Mouse (Mus musculus) cerebellum, adult 2 months (tissue): ENCODE data around the gene Zfhx3. TPM values are rescaled to one million over a fixed set of nuclear protein-coding genes. Genes with fewer than 3 reads are reported as not detected.

ENCODE experiments used
- DNase-seq, 2 experiments: peaks; one replicate each; pipeline ENCODE4 v3.0.0; 2021
- H3K27ac ChIP-seq: fragments of 200-500 bp; 2 replicates; pipeline ENCODE4 v1.5.1; 2012; ENCODE audit warnings: low read length, control low read depth, inconsistent platforms; ENCODE audit not compliant: insufficient read depth
- H3K27me3 ChIP-seq: fragments of 200-500 bp; 2 replicates; pipeline ENCODE4 v1.6.1; 2012; ENCODE audit warnings: inconsistent platforms, mild to moderate bottlenecking, low read length, moderate library complexity; ENCODE audit not compliant: control insufficient read depth, insufficient read depth
- H3K4me1 ChIP-seq: fragments of 200-500 bp; 2 replicates; pipeline ENCODE4 v1.6.1; 2011; ENCODE audit warnings: low read length; ENCODE audit not compliant: control insufficient read depth, insufficient read depth
- H3K4me3 ChIP-seq: fragments of 200-500 bp; replicated peaks from 2 replicates; pipeline ENCODE3; 2011; ENCODE audit warnings: mild to moderate bottlenecking, low read depth, low read length, control low read depth; ENCODE audit not compliant: insufficient read depth
- CTCF ChIP-seq: fragments of 200-500 bp; IDR thresholded peaks from 2 replicates; pipeline ENCODE4 v1.5.1; 2011; ENCODE audit warnings: low read depth, mild to moderate bottlenecking, control low read depth, low read length, moderate library complexity, borderline replicate concordance; ENCODE audit not compliant: insufficient read depth
- POLR2A ChIP-seq: fragments of 200-500 bp; IDR thresholded peaks from 2 replicates; pipeline ENCODE4 v1.6.1; 2011; ENCODE audit warnings: low read length, control low read depth, borderline replicate concordance; ENCODE audit not compliant: insufficient read depth
- WGBS: fragments of 180-500 bp; shearing (Covaris S2); methylation state at CpG from one replicate; pipeline ENCODE4 v1.1.7; 2018; 5-methylcytosine and 5-hydroxymethylcytosine counted together
- polyA plus RNA-seq: library from polyadenylated mRNA; depleted of rRNA; stranded (reverse); fragments of >200 nt; gene quantifications from 2 replicates; pipeline ENCODE4 v1.2.3, GENCODE M21; 2012

Gene Zfhx3
- polyA plus RNA-seq, 1 experiment: 3.3 TPM

- WGBS: 36% methylated on average over 7 of the region's 7 CpGs
- no peak overlapping the region for H3K27ac ChIP-seq
- H3K27me3 ChIP-seq: no peaks in the 10 kb centered on the region; the same call in 1 of the 2 replicates
- no peak for TF ChIP-seq POLR2A
- TF ChIP-seq CTCF: no peak
- no peaks in the 10 kb centered on the region for H3K4me1 ChIP-seq
- DNase-seq: no peak
- no peak overlapping the region for H3K4me3 ChIP-seq
These were observed 635.1 kb downstream of the Zfhx3 start for GRCm38 (mm10) chr8:108577571-108577970.

- no peak for TF ChIP-seq CTCF
- no peak for TF ChIP-seq POLR2A
- no peaks in the 10 kb centered on the region for H3K4me1 ChIP-seq
- H3K27me3 ChIP-seq: no peaks in the 10 kb centered on the region; the same call in 1 of the 2 replicates
- WGBS: 69% methylated on average over 10 of the region's 10 CpGs
- no peak for DNase-seq
- H3K4me3 ChIP-seq: no peak overlapping the region
- no peak overlapping the region for H3K27ac ChIP-seq
These were observed 635.9 kb downstream of the Zfhx3 start for GRCm38 (mm10) chr8:108578388-108578787.

GRCm38 (mm10) chr8:108579808-108580207, 637.4 kb downstream of the Zfhx3 start:
- Histone ChIP-seq H3K4me1 (no peaks in the 10 kb centered on the region), H3K27ac (no peak overlapping the region), H3K4me3 (no peak overlapping the region), H3K27me3 (no peaks in the 10 kb centered on the region; the same call in 1 of the 2 replicates)
- 77% methylated on average over 9 of the region's 9 CpGs for whole genome bisulfite sequencing
- no peak for TF ChIP-seq CTCF
- TF ChIP-seq POLR2A: no peak
- DNase-seq: no peak

- Histone ChIP-seq H3K27ac (no peak overlapping the region), H3K4me1 (no peaks in the 10 kb centered on the region), H3K4me3 (no peak overlapping the region), H3K27me3 (no peaks in the 10 kb centered on the region; the same call in 1 of the 2 replicates)
- DNase-seq: no peak
- WGBS: 92% methylated on average over 5 of the region's 5 CpGs
- no peak for TF ChIP-seq CTCF
- TF ChIP-seq POLR2A: no peak
These were observed 637.9 kb downstream of the Zfhx3 start for GRCm38 (mm10) chr8:108580364-108580763.

DNA sequence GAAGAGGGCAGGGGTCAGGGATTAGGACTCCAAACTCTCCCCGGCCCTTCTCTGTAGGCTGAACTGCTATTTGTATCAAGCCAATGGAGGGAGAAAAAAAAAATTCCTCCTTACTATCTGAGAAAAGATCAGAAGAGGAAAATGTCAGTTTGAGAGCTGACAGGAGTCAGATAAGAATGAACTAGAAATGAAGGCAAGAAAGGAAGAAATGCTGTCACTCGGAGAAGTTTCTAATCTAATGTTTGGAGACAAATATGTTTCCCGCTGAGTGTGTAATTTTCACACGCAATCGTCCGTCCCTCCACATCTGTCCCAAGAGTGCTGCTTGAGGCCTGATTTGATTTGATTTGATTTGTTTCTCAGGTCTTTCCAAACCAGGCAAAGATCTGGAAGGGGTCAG, 639.1 kb downstream of the Zfhx3 start:
- WGBS: 56% methylated on average over 6 of the region's 6 CpGs
- Histone ChIP-seq H3K4me3 (no peak overlapping the region), H3K4me1 (no peaks in the 10 kb centered on the region), H3K27me3 (no peaks in the 10 kb centered on the region; the same call in 1 of the 2 replicates), H3K27ac (no peak overlapping the region)
- DNase-seq: no peak
- no peak for TF ChIP-seq CTCF
- no peak for TF ChIP-seq POLR2A

GRCm38 (mm10) chr8:108582251-108582650, 639.8 kb downstream of the Zfhx3 start:
- no peaks in the 10 kb centered on the region for H3K4me1 ChIP-seq
- H3K4me3 ChIP-seq: no peak overlapping the region
- DNase-seq: no peak
- no peak overlapping the region for H3K27ac ChIP-seq
- TF ChIP-seq POLR2A (no peak), CTCF (no peak)
- WGBS: 92% methylated on average over 3 of the region's 3 CpGs
- H3K27me3 ChIP-seq: no peaks in the 10 kb centered on the region; the same call in 1 of the 2 replicates

- DNase-seq: no peak
- H3K27me3 ChIP-seq: no peaks in the 10 kb centered on the region; the same call in 1 of the 2 replicates
- no peak overlapping the region for H3K27ac ChIP-seq
- 83% methylated on average over 4 of the region's 4 CpGs for WGBS
- H3K4me3 ChIP-seq: no peak overlapping the region
- no peaks in the 10 kb centered on the region for H3K4me1 ChIP-seq
- TF ChIP-seq CTCF (no peak), POLR2A (no peak)
These were observed 640.8 kb downstream of the Zfhx3 start for GRCm38 (mm10) chr8:108583261-108583660.

DNA sequence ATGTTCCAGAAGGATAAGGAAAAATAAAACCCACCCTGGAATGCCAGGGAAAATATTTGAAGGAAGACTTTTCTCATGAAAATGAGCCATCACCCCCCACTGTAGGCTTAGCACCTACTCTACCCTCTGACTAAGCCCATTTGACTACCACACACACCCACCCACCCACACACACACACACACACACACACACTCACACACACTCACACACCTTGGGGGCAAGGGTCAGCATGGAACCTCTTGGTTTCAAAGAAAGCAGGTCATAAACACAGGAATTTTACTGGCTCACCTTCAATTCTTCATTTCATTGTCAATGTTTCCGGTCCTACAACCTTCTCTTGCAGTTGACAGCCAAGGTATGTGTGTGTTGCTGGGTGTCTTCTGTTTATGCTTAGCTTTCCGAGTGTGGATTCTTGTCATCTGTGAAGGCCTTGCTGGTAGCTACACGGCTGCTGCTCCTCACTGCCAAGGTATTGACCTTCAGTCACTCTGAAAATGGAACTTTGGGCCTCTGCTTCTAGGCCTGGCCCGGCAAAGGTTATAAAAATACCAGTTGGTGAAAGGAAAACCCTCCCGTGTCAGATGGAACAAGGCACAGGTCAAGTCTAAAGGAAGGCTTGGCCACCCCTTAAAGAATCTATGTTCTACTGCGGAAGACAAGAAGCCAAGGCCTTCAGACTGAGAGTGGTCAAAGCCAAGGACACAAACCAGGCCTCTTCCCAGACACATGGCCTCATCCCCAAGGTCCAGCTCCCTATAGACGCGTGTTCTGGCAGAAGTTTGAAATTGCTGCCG, 641.6 kb downstream of the Zfhx3 start:
- WGBS: 87% methylated on average over 9 of the region's 9 CpGs
- H3K27ac ChIP-seq: no peak overlapping the region
- no peak for DNase-seq
- no peaks in the 10 kb centered on the region for H3K4me1 ChIP-seq
- no peak for TF ChIP-seq POLR2A
- TF ChIP-seq CTCF: no peak
- no peaks in the 10 kb centered on the region; the same call in 1 of the 2 replicates for H3K27me3 ChIP-seq
- H3K4me3 ChIP-seq: no peak overlapping the region
